8 mouse cellular contexts compared by ENCODE assay signal in genomic region chr7:34393215-34393614, GRCm38 (mm10). TPM values are rescaled to one million over a fixed set of nuclear protein-coding genes. Genes with fewer than 3 reads are reported as not detected.
DNase-seq lines count a peak whose midpoint lies in the region; ATAC-seq lines count a peak whose summit lies in the region.

Gene Lsm14a (minus strand): TSS chr7:34393315.

- H3K4me1 ChIP-seq in intestine, embryonic 14.5 days (replicated peaks; ENCODE audit: control insufficient read depth, insufficient read depth, low read length) = peaks cover 3% of the 10 kb centered on the region; the same call in 1 of the 2 replicates

- H3K4me3 ChIP-seq in intestine, embryonic 14.5 days (ENCODE audit: low read depth, low read length) = no peak within 1 kb of the TSS

- no peak within 1 kb of the TSS for H3K27ac ChIP-seq in intestine, embryonic 14.5 days (ENCODE audit: low read depth)

- H3K27me3 ChIP-seq in intestine, embryonic 14.5 days (replicated peaks; ENCODE audit: control insufficient read depth, insufficient read depth, low read length) = no peaks in the 10 kb centered on the region

- no peak for ATAC-seq in intestine, embryonic 14.5 days (replicated peaks; ENCODE audit: low FRiP score, low TSS enrichment, low read depth)
- no peak for ATAC-seq in megakaryocyte progenitor cell, adult 5-6 weeks (replicated peaks; ENCODE audit: poor library complexity)

- no peaks in the 10 kb centered on the region for H3K36me3 ChIP-seq in intestine, embryonic 14.5 days (ENCODE audit: control insufficient read depth, insufficient read depth, low read length)

- no peak within 1 kb of the TSS for H3K4me2 ChIP-seq in intestine, embryonic 14.5 days (ENCODE audit: low read length)

- no peak for DNase-seq in heart, adult 18-20 months
- no peak for DNase-seq in heart, adult 9 months (ENCODE audit: low spot score in 2 of 2)
- DNase-seq in adrenal gland, postnatal 10 days = no peak
- DNase-seq in gastrocnemius, postnatal 10 days = no peak
- DNase-seq in intestine, embryonic 14.5 days (ENCODE audit: low spot score) = no peak
- no peak for DNase-seq in cerebellum, adult 9-10 months
- DNase-seq in cerebellum, postnatal 10 days = no peak

- no peaks in the 10 kb centered on the region for H3K9me3 ChIP-seq in intestine, embryonic 14.5 days (ENCODE audit: control insufficient read depth, low read length)

- H3K9ac ChIP-seq in intestine, embryonic 14.5 days (ENCODE audit: low read length) = no peak within 1 kb of the TSS

RNA-seq across cellular contexts. Expression of gene Lsm14a, which starts in this region (rescaled TPM):
- 10 to 100 TPM; 84.8 to 86.9 TPM for total RNA-seq in heart, adult 18-20 months (2021)
- total RNA-seq in adrenal gland, postnatal 10 days (2021) = 100 to 1,000 TPM; 108 to 110 TPM
- total RNA-seq in gastrocnemius, postnatal 10 days (2021) = 10 to 100 TPM; 77.2 to 84.3 TPM
- polyA plus RNA-seq in intestine, embryonic 14.5 days (2014; fragmentation: Nextera tagmentation; extraction: Ambion mirVana) = 53.1 and 54.0 TPM in 2 replicates
- total RNA-seq in megakaryocyte progenitor cell, adult 5-6 weeks (2015) = 104 and 106 TPM in 2 replicates
- total RNA-seq in megakaryocyte progenitor cell, adult 5-6 weeks (2017) = 51.3 and 61.7 TPM in 2 replicates
